Mouse (Mus musculus) hindlimb bud, embryonic 11.5 days (tissue): ENCODE measurements around the gene Arpin.

Experiments used
- DNase-seq: peaks from one replicate; pipeline ENCODE4 v3.0.0-alpha.2; 2012; ENCODE audit warnings: low read depth, low spot score; ENCODE audit errors: extremely low spot score

Arpin gene

GRCm38 (mm10) chr7:79892576-79893428, 42.4 kb downstream of the Arpin start:
- DNase-seq: no peak

DNA sequence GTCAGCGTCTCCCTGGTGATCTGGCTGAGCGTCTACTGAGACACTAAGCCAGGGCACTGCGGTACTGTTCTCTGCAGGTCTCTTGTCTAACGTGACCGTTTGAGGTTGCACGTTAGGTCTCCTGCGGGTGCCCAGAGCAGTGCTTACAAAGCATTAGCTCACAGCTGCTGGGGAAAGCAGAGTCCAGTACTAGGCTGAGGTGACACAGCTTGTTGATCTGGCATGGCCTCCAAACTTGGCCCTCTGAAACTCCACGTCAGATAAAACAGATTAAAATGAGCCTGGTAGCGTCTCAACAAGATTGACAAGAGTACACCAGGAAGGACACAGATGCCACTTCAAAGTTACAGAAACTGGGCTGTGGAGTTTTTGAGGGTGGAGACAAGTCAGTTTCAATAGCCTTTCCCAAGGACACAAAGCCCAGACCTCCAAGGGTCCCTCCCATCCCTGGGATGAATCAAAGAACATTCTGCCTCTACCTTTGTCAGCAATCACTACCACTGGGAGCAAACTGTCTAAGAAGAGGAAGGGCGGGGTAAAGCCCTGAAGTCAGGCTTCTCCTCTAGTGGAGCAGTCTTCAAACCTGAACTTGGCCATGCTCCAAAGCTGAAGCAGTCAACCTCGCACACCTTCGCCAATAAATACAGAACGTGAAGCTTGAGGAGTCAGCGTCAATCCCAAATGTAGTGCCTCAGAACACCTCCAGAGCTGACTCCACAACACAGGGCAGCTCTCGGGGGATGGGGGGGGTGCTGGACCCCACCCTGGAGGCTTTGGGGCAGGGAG, 44.5 kb downstream of the Arpin start:
- no peak for DNase-seq

DNA sequence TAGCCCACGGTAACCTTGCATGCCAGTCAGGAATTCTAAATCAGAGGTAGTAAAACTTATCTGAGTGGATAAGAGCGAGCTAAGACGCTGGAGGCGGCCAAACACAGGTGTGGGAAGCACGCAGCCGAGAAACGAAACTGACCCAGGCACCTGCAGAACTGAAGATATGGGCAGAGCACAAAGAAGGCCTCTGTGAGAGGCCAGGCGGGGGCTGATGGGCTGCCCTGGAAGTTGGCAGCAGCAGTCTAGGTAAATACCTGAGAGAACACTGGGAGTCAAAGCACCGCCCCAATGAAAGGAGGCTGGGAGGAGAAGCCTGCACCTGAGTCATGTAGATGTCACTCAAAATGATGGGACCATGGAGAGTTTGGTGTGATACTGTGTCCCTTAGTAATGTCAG, 46.6 kb downstream of the Arpin start:
- no peak for DNase-seq

DNA sequence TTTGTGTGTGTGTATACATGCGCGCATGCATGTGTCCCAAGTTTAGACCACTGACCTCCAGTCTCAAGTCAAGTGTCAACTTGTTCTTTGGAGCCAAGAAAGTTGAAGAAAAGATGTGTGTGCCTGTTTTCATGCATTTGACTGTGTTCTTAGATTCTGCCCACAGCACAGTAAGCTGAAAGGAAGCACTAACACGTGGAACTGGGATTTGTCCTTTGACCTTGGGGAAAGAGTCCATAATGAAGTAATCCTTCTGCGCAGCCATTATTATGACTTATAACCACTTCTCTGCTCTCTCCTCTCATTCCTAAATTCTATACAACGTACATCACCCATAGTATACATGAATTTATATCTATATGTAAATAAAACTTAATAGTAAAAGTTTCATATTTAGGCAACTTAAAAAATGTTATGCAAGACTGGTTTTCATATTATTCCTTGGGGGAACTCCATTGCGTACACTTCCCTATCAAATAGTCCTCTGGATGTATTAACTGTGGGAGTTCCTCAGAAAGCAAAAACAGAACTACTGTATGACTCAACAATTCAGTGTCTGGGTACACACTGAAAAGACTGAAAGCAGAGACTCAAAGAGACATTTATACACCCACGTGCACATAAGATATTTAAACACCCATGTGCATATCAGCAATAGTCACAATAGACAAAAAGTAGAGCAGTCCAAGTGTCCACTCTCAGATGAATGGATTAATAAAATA, 51.4 kb downstream of the Arpin start:
- DNase-seq: no peak

DNA sequence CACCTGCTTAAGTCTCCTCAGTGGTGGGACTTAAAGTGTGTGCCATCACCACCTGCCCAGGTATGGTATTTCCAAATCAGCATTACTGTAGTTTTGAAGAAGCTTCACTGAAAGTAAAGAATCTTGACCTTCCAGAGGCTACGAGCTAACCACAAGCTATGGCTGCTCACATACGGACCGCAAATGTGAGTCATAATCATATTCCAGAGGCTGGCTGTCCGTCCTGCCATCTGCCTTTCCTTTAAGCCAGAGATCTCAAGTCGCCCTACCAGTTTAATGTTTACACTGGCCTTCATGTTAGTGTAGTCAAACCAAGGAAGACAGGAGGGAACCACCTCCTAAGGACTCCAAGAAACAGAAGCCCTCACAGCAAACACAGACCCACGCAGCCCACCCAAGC, 53.3 kb downstream of the Arpin start:
- DNase-seq: no peak

DNA sequence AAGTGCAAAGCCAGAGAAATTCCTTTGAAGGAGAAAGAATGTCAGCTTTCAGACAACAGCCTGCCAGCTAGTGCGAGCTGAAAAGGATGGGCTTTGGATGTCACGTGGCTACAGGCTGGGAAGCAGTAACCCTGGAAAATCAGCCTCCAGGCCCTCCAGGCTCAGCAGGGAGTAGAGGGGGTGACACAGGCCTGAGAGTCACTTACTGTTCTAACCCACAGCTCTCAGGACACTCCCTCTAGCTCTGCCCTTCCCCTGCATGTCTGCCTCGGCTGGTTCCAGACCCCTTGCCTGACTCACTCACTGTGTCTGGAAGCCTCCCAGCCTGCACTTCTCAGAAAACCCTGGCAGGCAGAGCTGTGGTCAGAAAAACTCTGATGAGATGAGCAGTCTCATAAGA, 54.2 kb downstream of the Arpin start:
- DNase-seq: no peak

GRCm38 (mm10) chr7:79880033-79880432, 55.1 kb downstream of the Arpin start:
- DNase-seq: no peak

DNA sequence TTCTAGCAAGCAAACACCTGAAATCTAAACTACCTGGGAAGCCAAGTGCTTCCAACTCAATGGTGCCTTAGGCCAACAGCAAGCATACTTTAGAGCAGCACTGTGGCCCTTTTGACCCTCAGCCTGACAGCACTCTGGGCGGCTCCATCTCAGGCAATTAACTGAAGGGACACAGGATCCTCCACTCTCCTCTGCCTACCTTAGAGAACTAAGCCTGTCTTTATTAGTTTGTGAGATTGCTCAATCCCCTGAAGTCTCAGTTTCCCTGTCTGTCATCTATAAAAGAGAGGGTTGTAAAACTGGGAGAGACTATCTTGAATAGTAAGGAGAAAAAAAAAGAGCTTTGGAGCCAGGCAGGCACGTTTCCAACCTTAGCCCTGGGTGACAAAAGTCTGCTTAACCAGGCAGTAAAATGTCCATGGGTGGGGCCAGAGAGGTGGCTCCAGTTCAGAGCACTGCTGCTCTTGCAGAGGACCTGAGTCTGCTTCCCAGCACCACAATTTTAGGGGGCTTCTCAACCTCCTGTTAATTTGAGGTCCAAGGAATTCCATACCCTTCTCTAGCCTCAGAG, 56.6 kb downstream of the Arpin start:
- DNase-seq: no peak
